Mouse (Mus musculus): Measurements from ENCODE around the gene Cdc123.
A peak's percentile ranks its signal among the peaks of the same experiment; 100 is the strongest.
"Not testable (repeated sequence)": the region's sequence is repeated elsewhere in the genome, so short reads cannot be mapped to it uniquely, and the experiment has no call there.

Gene Cdc123

DNA sequence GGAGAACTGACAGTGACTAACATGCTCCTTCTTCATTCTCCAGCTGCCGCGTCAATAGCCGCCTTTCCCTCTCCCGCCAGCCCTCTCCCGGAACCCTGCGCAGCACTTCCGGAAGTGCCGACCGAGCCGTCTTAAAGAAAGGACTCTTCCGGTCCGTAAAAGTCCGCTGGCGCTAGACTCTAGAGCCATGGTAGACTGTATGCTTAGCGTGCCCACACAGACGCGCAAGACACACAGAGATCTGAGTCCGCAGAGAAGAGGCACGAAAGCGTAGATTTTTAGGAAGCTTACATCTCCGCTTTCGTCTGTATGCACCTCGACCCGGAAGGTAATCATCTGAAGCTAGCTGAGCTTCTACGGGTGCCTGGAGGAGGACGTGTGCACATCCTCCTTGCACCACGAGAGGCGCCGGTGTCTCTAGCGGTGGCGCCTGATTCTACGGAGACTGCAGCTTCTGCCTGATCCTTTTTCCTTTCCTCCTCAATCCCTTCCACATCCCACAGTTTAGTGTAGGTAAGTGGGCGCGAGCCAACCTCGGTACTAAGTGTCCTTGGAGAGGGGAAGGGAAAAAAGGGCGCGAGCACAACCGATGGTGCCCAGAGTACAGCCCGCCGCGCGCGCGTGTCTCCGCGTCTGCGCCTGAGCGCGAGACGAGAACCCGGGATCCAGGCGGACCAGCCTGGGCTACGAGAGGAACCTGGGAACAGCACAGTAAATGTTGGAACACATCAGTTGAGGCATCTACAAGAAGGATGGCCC, at the start of gene Cdc123, which contains the start of gene Nudt5:
Gene Cdc123, minus strand, starts transcription at position 292 of the 759 bp plus-strand sequence.
Gene Nudt5, plus strand, starts transcription at position 147 of the 759 bp plus-strand sequence.
- DNase-seq (ENCODE audit: low spot score): peak; percentile 89

DNA sequence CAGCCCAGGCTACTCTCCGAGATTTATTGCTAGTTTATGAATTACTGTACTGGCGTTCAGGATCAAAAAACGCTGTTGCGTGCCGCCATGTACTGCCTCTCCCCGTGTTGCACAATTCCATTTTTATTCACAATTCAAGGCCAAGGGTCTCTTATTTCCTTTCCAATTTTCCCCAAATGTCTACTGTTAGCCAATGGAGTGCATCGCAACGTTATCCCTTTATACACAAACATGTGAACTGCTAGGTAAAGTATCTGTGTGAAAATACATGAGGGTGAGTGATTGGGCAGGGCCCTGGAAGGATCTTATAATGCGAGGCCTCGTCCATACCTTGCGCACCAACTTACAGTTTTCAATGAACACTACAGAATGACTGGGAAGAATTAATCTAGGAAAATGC, 49.3 kb upstream of the Cdc123 start:
- DNase-seq (ENCODE audit: low spot score): no peak

DNA sequence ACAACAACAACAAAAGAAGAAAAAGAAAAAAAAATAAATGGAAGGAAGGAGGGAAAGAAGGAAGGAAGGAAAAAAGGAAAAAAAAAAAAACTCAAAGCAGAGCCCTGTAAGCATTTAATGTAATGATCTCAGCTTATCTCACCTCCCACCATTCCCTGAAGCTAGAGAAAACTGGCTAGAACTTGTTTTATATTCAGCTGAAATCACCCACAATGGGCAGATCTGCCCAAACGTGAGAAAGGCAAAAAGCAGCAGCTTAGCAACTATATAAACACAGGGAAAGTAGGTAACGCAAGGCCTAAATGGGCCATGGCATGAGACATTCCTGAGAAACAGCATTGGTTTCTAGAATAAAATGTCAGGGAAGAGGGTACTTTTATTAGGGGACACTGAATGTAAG, 44.4 kb upstream of the Cdc123 start:
- no peak for DNase-seq (ENCODE audit: low spot score)

DNA sequence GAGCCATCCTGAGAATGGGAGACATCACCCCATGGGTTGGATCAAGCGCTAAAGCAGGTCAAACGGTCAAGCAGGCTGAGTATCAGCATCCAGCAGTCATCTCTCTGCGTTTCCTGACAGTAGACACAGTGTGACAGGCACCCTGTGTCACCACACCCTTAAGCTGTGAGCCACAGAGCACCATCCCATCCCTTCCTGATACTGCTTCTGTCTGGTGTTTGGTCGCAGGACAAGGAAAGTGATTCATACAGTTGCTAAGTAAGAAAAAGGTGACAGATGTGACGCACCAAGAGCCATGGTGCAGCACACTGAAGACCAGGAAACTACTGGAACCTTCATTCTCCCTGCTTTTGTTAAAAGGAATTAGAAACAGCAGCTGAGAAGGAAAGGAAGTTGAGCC, 43.9 kb upstream of the Cdc123 start:
- DNase-seq (ENCODE audit: low spot score): no peak

DNA sequence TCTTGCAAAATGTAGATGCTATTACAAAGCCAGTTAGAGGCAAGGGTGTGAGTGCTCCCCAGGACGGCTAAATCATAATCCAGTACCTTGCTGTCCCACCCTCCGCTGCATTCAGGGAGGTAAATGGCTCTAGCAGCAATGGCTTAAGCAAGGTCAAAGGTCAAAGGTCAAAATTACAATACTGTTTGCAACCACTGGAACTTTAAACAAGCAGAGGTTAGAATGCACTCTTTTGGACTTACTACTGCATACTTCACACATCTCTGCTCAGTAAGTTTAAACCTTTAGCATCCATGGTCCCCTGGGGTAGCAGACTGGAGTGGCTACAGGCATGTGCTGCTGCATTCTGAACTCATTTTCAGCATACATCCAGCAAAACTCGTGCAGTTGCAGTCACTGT, 32.5 kb upstream of the Cdc123 start:
- no peak for DNase-seq (ENCODE audit: low spot score)

- DNase-seq (ENCODE audit: low spot score): no peak
Measured at GRCm38 (mm10) chr2:5869746-5870145, 24.8 kb upstream of the Cdc123 start.

DNA sequence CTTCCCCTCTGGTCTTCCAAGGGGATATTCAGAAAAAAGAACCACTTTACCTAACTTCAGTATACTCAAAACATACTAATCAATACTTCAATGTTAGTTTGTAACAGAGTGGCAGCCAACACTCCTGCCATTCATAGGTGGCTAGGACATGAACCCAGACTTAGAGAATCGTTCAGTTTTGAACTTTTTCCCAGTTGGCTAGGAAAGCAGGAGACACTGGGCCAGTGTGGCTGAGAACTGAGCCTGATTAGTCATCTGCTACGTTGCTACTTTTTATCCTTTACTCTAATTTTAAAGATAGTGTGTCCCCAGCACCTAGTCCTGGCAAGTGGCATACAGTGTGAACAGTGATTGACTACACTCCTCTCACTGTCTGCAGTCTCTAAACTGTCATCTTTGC, 22.7 kb upstream of the Cdc123 start:
- no peak for DNase-seq (ENCODE audit: low spot score)

DNA sequence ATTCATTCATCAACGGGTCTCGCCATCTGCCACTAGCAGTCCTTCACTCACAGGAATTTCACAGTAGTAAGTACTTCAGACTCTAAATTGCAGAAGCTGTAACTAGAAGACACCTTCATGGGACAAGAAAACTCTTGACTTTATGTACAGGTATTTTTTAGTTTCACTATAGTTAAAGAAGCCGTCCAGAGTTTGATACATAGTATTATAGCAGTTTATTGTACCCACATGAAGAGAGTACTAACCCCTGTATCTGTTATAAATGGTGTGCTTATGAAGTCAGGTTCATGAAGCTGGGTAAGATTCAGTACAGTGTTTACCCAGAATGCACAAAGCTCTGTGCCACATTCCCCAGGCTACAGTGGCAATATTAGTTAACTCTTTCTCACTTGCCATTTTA, 17.9 kb upstream of the Cdc123 start, which contains the start of gene Gm13199:
Gene Gm13199, minus strand, starts transcription at position 101 of the 400 bp plus-strand sequence.
- DNase-seq (ENCODE audit: low spot score): no peak

GRCm38 (mm10) chr2:5851866-5852265, 6.9 kb upstream of the Cdc123 start:
- no peak for DNase-seq (ENCODE audit: low spot score)

DNA sequence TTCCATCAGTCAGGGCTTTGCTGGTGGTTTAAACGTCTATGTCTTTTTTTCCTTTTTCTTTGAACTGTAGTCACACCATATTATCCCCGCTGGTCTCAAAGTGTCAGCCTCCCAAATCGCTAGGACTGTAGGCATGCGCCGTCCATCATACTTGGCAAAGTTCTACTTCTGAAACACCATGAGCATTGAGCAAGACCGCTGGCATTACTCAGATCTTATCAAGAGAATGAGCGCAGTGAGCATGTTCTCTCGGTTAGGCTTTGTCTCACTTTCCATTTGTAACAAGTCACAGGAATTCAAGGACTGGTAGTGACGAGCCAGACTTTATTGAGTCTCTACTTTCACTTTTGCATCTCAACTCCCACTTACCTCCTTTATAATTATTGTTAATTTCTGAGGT, 6.2 kb upstream of the Cdc123 start:
- no peak for DNase-seq (ENCODE audit: low spot score)

DNA sequence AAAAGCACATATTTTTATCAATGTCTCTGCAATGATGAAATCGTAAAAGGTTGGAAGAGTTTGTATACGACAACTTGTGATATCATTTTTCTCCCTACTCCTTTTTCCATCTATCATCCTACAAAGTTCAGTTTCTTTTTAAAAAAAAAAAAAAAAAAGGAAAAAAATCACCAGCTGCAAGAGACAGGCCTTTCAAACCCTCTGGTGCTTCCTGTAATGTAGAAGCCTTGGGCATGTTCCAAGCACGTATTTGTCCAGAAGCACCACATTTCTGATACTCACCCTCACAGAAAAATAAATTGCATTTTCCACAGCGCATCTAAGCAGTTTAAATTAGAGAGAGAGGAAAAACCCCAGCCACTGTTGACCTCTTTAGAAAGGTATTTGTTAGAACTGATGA, 862 bp upstream of the Cdc123 start:
- DNase-seq (ENCODE audit: low spot score): peak; percentile 7

- DNase-seq (ENCODE audit: low spot score): no peak
Measured at GRCm38 (mm10) chr2:5844181-5844872, 637 bp downstream of the Cdc123 start.

- no peak for DNase-seq (ENCODE audit: low spot score)
Measured at GRCm38 (mm10) chr2:5840815-5841214, 4.1 kb downstream of the Cdc123 start.

GRCm38 (mm10) chr2:5825265-5825913, 19.6 kb downstream of the Cdc123 start:
- no peak for DNase-seq (ENCODE audit: low spot score)

- DNase-seq (ENCODE audit: low spot score): no peak
Measured at GRCm38 (mm10) chr2:5824685-5825084, 20.3 kb downstream of the Cdc123 start.

GRCm38 (mm10) chr2:5824213-5824612, 20.8 kb downstream of the Cdc123 start:
- no peak for DNase-seq (ENCODE audit: low spot score)

- no peak for DNase-seq (ENCODE audit: low spot score)
Measured at GRCm38 (mm10) chr2:5822449-5822848, 22.5 kb downstream of the Cdc123 start.

DNA sequence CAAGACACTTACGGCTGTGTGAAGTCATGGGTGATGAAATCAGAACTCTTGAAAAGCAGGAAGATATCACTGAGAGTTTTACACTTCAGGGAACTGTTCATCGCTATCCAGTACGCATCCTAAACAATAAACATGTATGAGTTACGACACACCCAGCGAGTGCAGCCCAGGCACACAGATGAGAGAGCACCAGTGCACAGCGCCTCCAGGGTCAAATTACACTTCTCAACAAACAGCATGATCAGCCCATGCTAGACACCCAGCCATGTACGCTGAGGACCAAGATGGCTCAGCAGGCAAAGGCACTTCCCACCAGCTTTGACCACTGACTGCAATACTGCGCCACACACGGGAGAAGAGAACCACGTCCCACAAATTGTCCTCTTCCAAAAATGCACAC, 23.7 kb downstream of the Cdc123 start:
- DNase-seq (ENCODE audit: low spot score): no peak

GRCm38 (mm10) chr2:5811235-5811782, 33.7 kb downstream of the Cdc123 start:
- DNase-seq (ENCODE audit: low spot score): no peak

GRCm38 (mm10) chr2:5810036-5810718, 34.8 kb downstream of the Cdc123 start:
- no peak for DNase-seq (ENCODE audit: low spot score)

DNA sequence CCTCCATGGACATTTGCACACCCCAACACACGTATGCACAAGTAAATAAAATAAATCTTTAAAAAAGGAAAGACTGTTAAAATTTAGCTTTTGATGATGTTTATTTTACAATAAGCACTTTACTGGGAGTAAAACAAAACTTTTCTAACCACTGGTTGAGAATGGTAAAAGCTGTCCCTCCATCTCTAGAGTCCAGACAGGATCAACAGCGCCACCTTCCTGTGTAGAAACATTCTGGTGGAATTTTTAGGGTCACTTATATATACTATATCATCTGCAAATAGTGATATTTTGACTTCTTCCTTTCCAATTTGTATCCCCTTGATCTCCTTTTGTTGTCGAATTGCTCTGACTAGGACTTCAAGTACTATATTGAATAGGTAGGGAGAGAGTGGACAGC, 38.8 kb downstream of the Cdc123 start:
- DNase-seq (ENCODE audit: low spot score): not testable (repeated sequence)

- no peak for DNase-seq (ENCODE audit: low spot score)
Measured at GRCm38 (mm10) chr2:5805228-5805627, 39.7 kb downstream of the Cdc123 start.

Measured in c-Kit-positive CD71-positive TER-119-positive erythroid progenitor cells, embryonic 14.5 days (primary cell).